Mouse (Mus musculus) midbrain, embryonic 14.5 days (tissue): Measurements from ENCODE around the gene Odc1. TPM values are rescaled to one million over a fixed set of nuclear protein-coding genes. Genes with fewer than 3 reads are reported as not detected.

ENCODE experiments used
- ATAC-seq: fragments of 200-750 bp; cut with Nextera tagmentation; 2 replicates; pipeline ENCODE4 v1.8.0; 2017; ENCODE audit warnings: moderate number of reproducible peaks, moderate library complexity; ENCODE audit not compliant: low FRiP score, low TSS enrichment
- DNase-seq: peaks from one replicate; pipeline ENCODE4 v3.0.0-alpha.2; 2015
- H3K27ac ChIP-seq: fragments of 300-500 bp; sonication (generic); replicated peaks from 2 replicates; pipeline ENCODE4 v1.5.1; 2014; ENCODE audit warnings: mild to moderate bottlenecking, low read depth, low read length, moderate library complexity
- H3K27me3 ChIP-seq: fragments of 300-500 bp; sonication (generic); 2 replicates; pipeline ENCODE4 v1.6.1; 2014; ENCODE audit warnings: low read length, control low read depth, mixed read lengths; ENCODE audit not compliant: control insufficient read depth, insufficient read depth
- H3K36me3 ChIP-seq: fragments of 300-500 bp; sonication (generic); 2 replicates; pipeline ENCODE4 v1.6.1; 2014; ENCODE audit warnings: low read length, control low read depth; ENCODE audit not compliant: control insufficient read depth, insufficient read depth
- H3K4me1 ChIP-seq: fragments of 300-500 bp; sonication (generic); 2 replicates; pipeline ENCODE4 v1.6.1; 2014; ENCODE audit warnings: mild to moderate bottlenecking, antibody characterized with exemption, low read length, control low read depth; ENCODE audit not compliant: control insufficient read depth, insufficient read depth
- H3K4me2 ChIP-seq: fragments of 300-500 bp; sonication (generic); 2 replicates; pipeline ENCODE4 v1.6.1; 2014; ENCODE audit warnings: mild to moderate bottlenecking, low read length, moderate library complexity
- H3K4me3 ChIP-seq: fragments of 300-500 bp; sonication (generic); replicated peaks from 2 replicates; pipeline ENCODE4 v1.5.1; 2014; ENCODE audit warnings: low read depth, low read length
- H3K9ac ChIP-seq: fragments of 300-500 bp; sonication (generic); replicated peaks from 2 replicates; pipeline ENCODE4 v1.6.1; 2014; ENCODE audit warnings: mild to moderate bottlenecking, low read length, moderate library complexity
- H3K9me3 ChIP-seq: fragments of 300-500 bp; sonication (generic); 2 replicates; pipeline ENCODE4 v1.6.1; 2016; ENCODE audit warnings: low read length, control low read depth, mixed read lengths; ENCODE audit not compliant: control insufficient read depth
- WGBS: fragments of 180-500 bp; shearing (Covaris S2); extraction: QIAGEN DNeasy Blood & Tissue Kit; methylation state at CpG from one replicate; pipeline ENCODE4 v1.1.7; 2014; 5-methylcytosine and 5-hydroxymethylcytosine counted together
- polyA plus RNA-seq: library from polyadenylated mRNA; unstranded; fragments of >200 nt; fragmentation: Nextera tagmentation; extraction: Ambion mirVana; gene quantifications from 2 replicates; pipeline ENCODE4 v1.2.1, GENCODE M21; 2014

Gene Odc1
- polyA plus RNA-seq, 1 experiment from 2014 or later = 192 TPM

GRCm38 (mm10) chr12:17511019-17511418, 33.6 kb upstream of the Odc1 start:
- Histone ChIP-seq H3K9me3 (no peaks in the 10 kb centered on the region), H3K4me1 (no peaks in the 10 kb centered on the region), H3K27ac (no peak overlapping the region), H3K27me3 (no peaks in the 10 kb centered on the region), H3K4me2 (no peak overlapping the region), H3K4me3 (no peak overlapping the region), H3K36me3 (no peaks in the 10 kb centered on the region), H3K9ac (no peak overlapping the region)
- ATAC-seq = no peak
- no peak for DNase-seq
- 93% methylated on average over 6 of the region's 6 CpGs for WGBS

- Histone ChIP-seq H3K4me1 (no peaks in the 10 kb centered on the region), H3K36me3 (no peaks in the 10 kb centered on the region), H3K9ac (no peak overlapping the region), H3K27me3 (no peaks in the 10 kb centered on the region), H3K9me3 (no peaks in the 10 kb centered on the region), H3K4me3 (no peak overlapping the region), H3K4me2 (no peak overlapping the region), H3K27ac (no peak overlapping the region)
- 74% methylated on average over 3 of the region's 3 CpGs for WGBS
- no peak for DNase-seq
- ATAC-seq = no peak
Measured at GRCm38 (mm10) chr12:17529180-17529579, 15.4 kb upstream of the Odc1 start.

- no peak overlapping the region for H3K9ac ChIP-seq
- H3K27ac ChIP-seq = no peak overlapping the region
- 90% methylated on average over 6 of the region's 6 CpGs for WGBS
- no peaks in the 10 kb centered on the region for H3K9me3 ChIP-seq
- no peaks in the 10 kb centered on the region for H3K4me1 ChIP-seq
- no peak overlapping the region for H3K4me2 ChIP-seq
- no peak overlapping the region for H3K4me3 ChIP-seq
- ATAC-seq (no peak), DNase-seq (no peak)
- no peaks in the 10 kb centered on the region for H3K36me3 ChIP-seq
- no peaks in the 10 kb centered on the region for H3K27me3 ChIP-seq
Measured at GRCm38 (mm10) chr12:17529726-17530125, 14.9 kb upstream of the Odc1 start.

GRCm38 (mm10) chr12:17530825-17531224, 13.8 kb upstream of the Odc1 start:
- Histone ChIP-seq H3K27me3 (no peaks in the 10 kb centered on the region), H3K4me2 (no peak overlapping the region), H3K9ac (no peak overlapping the region), H3K9me3 (no peaks in the 10 kb centered on the region), H3K4me1 (no peaks in the 10 kb centered on the region), H3K27ac (no peak overlapping the region), H3K4me3 (no peak overlapping the region), H3K36me3 (no peaks in the 10 kb centered on the region)
- DNase-seq = no peak
- ATAC-seq = no peak
- 89% methylated on average over 4 of the region's 4 CpGs for WGBS

- ATAC-seq (no peak), DNase-seq (no peak)
- H3K4me1 ChIP-seq = no peaks in the 10 kb centered on the region
- no peaks in the 10 kb centered on the region for H3K27me3 ChIP-seq
- H3K4me2 ChIP-seq = no peak overlapping the region
- no peak overlapping the region for H3K4me3 ChIP-seq
- H3K9ac ChIP-seq = no peak overlapping the region
- no peaks in the 10 kb centered on the region for H3K36me3 ChIP-seq
- 89% methylated on average over 3 of the region's 3 CpGs for WGBS
- no peak overlapping the region for H3K27ac ChIP-seq
- no peaks in the 10 kb centered on the region for H3K9me3 ChIP-seq
Measured at GRCm38 (mm10) chr12:17536222-17536621, 8.4 kb upstream of the Odc1 start.

- H3K4me1 ChIP-seq = no peaks in the 10 kb centered on the region
- ATAC-seq (no peak), DNase-seq (no peak)
- no peak overlapping the region for H3K27ac ChIP-seq
- 88% methylated on average over 3 of the region's 3 CpGs for WGBS
- H3K4me3 ChIP-seq = no peak overlapping the region
- H3K4me2 ChIP-seq = no peak overlapping the region
- no peaks in the 10 kb centered on the region for H3K27me3 ChIP-seq
- H3K36me3 ChIP-seq = no peaks in the 10 kb centered on the region
- no peak overlapping the region for H3K9ac ChIP-seq
- H3K9me3 ChIP-seq = no peaks in the 10 kb centered on the region
Measured at GRCm38 (mm10) chr12:17537147-17537546, 7.4 kb upstream of the Odc1 start.

GRCm38 (mm10) chr12:17538087-17538486, 6.5 kb upstream of the Odc1 start:
- WGBS = 87% methylated on average over 3 of the region's 3 CpGs
- ATAC-seq = no peak

GRCm38 (mm10) chr12:17539041-17539440, 5.6 kb upstream of the Odc1 start:
- no peak for ATAC-seq
- no peaks in the 10 kb centered on the region for H3K27me3 ChIP-seq
- no peak overlapping the region for H3K27ac ChIP-seq
- H3K4me2 ChIP-seq = no peak overlapping the region
- no peaks in the 10 kb centered on the region for H3K36me3 ChIP-seq
- no peak for DNase-seq
- no peaks in the 10 kb centered on the region for H3K4me1 ChIP-seq
- no peak overlapping the region for H3K4me3 ChIP-seq
- H3K9ac ChIP-seq = no peak overlapping the region
- H3K9me3 ChIP-seq = no peaks in the 10 kb centered on the region
- 69% methylated on average over 6 of the region's 6 CpGs for WGBS

More at GRCm38 (mm10) chr12:17538087-17538486, 6.5 kb upstream of the Odc1 start:
- Histone ChIP-seq H3K27ac (no peak overlapping the region), H3K9ac (no peak overlapping the region), H3K4me1 (no peaks in the 10 kb centered on the region), H3K4me2 (no peak overlapping the region), H3K36me3 (no peaks in the 10 kb centered on the region), H3K27me3 (no peaks in the 10 kb centered on the region), H3K9me3 (no peaks in the 10 kb centered on the region), H3K4me3 (no peak overlapping the region)
- DNase-seq = no peak

- H3K9me3 ChIP-seq = no peaks in the 10 kb centered on the region
- no peak for DNase-seq
- H3K27ac ChIP-seq = no peak overlapping the region
- no peak overlapping the region for H3K9ac ChIP-seq
- H3K4me1 ChIP-seq = no peaks in the 10 kb centered on the region
- H3K4me3 ChIP-seq = no peak overlapping the region
- ATAC-seq = no peak
- no peaks in the 10 kb centered on the region for H3K27me3 ChIP-seq
- WGBS = 83% methylated on average over 6 of the region's 6 CpGs
- no peaks in the 10 kb centered on the region for H3K36me3 ChIP-seq
- no peak overlapping the region for H3K4me2 ChIP-seq
Measured at GRCm38 (mm10) chr12:17540040-17540552, 4.5 kb upstream of the Odc1 start.
